Mouse (Mus musculus) thymus, postnatal 14 days (tissue): Measurements from ENCODE around the gene Rpl22.

Experiments
- DNase-seq: peaks from one replicate; pipeline ENCODE4 v3.0.0; 2021

Rpl22 gene

DNA sequence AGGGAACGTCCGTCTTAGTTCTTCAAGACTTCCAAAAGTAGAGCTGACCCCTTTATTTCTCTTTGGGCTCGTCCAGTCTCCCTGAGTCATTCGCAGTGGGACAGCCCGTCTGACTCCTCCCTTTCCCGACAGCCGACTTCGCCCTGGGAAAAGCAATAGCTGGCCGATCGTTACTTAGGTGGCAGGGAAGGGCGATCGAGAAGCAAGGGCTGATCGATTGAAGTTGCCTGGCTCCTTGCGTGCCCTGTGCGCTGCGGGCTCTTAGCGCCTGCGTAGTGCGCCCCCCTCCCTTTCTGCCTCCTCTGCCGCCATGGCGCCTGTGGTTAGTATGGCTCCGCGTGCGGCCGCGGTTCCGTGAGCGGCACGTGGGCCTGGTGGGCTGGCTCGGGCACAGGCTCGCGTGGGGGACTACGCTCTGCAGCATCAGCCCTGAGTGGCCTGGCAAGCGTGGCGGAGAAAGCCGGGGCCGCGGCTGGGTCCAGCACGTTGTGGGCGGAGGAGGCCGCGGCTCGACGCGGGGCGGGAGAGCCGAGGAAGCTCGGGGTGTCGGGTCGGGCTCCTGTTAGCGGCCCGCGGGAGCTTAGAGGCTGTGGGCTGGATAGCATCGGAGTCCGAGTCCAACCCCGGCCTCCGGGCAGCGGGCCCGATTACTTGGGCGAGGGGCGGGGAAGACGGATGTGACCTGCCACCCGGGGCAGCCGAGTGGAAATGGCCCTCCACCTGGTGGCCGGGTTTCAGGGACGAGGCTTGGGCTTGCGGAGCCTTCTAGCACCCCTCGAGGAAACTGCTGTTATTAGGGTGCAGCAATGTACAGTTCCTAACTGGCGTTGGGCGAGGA is at the start of gene Rpl22:
Gene Rpl22, plus strand, starts transcription at position 169 of the 838 bp plus-strand sequence.
- peak; percentile 93 for DNase-seq

- no peak for DNase-seq
Observed at GRCm38 (mm10) chr4:152276389-152277347, 48.9 kb upstream of the Rpl22 start.

GRCm38 (mm10) chr4:152277916-152278315 is 47.6 kb upstream of the Rpl22 start:
- DNase-seq: no peak

GRCm38 (mm10) chr4:152278986-152279385 is 46.6 kb upstream of the Rpl22 start:
- no peak for DNase-seq

GRCm38 (mm10) chr4:152281601-152282000 is 43.9 kb upstream of the Rpl22 start:
- no peak for DNase-seq

DNA sequence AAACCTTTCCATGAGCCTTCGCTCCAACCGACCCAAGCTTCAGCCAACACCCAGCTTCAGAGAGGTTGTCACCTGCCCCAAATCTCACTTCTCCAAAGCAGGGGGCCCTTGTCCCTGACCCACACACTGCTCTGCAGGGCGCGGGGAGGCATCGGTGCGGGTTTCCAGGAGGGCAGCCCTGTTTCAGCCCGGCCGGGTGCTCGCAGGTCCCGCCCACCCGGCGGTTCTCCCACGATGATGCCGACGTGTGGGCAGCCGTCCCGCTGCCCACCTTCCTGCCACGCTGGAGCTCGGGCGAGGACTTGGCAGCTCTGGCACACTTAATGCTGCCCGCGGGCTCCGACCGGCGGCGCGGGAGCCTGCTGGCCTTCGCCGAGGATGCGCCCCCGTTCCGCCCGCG is 42.8 kb upstream of the Rpl22 start:
- no peak for DNase-seq

GRCm38 (mm10) chr4:152283186-152283950 is 42.2 kb upstream of the Rpl22 start:
- DNase-seq: peak; percentile 89

- DNase-seq: peak; percentile 44
Observed at GRCm38 (mm10) chr4:152285505-152285904, 40.0 kb upstream of the Rpl22 start.

DNA sequence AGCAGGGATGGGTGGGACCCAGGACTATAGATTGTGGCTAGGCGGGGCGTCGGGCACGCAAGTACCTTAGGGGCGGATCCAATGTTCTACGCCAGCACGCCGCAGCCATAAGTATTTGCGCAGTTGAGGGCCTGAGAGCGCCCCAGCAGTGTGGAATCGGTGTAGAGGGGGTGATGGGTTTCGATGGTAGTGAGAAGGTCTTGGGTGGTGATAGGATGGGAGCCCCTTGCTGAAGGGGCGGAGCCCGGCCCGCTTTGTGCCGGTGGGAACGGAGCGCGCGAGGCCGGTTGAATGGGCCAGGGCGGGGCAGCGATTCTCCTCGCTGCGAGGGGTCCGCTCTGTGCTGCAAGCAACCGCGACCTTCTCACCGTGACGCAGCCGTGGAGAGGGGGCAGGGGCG is 39.4 kb upstream of the Rpl22 start:
- peak; percentile 13 for DNase-seq

DNA sequence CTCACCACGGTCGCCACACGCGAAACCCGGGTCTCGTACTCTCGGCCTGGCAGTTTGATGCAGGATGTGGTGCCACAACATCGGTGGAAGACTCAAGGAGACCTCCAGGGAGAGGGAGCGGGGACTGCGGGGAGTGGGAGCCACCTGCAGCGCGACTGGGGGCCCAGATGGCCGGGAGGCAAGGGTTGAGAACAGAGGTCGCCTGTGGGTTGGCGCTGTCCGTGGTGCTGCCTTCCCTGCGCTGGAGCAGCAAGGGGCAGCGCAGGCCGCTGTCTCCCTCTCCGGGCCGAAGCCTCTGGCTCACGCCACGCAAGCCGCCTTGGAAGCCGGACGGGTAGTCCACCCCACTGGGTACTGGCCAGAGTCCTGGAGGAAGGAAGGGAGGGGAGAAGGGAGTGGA is 38.7 kb upstream of the Rpl22 start:
- peak; percentile 80 for DNase-seq

DNA sequence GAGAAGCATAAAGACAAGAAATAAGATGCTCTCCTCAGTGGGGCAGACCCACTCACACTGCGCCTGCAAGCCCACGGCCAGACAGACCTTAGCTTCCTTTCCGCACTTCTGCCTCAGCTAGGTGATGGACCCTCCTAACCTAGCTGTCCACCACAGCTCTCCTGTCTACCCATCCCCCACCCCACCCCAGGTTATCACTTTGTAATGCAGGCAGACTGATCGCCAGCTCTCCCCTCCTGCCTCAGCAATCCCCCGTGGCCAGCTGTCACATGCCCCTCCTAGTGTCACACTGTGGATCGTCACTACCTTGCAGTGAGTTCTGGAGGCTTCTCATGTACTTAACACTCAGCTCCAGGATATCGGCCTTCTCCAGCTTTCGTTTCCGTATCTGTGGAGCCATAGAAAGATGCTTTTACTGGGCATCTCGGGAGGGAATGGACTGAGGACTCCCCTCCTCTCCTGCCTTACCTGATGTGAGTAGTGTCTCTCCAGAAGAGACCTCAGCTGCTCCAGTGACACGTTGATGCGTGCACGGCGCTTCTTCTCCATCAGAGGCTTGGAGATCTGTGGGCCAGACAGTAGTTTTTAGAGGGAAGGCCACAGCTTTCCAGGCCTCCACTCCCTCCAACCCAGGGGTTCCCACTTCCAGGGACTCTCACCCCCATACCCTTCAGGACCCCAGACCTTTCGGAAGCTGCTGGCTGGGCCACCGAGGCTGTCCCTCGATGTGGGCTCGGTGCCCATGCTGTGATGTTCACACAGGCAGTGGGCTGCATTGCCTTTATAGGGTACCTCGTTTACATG is 38.0 kb upstream of the Rpl22 start:
- no peak for DNase-seq

DNA sequence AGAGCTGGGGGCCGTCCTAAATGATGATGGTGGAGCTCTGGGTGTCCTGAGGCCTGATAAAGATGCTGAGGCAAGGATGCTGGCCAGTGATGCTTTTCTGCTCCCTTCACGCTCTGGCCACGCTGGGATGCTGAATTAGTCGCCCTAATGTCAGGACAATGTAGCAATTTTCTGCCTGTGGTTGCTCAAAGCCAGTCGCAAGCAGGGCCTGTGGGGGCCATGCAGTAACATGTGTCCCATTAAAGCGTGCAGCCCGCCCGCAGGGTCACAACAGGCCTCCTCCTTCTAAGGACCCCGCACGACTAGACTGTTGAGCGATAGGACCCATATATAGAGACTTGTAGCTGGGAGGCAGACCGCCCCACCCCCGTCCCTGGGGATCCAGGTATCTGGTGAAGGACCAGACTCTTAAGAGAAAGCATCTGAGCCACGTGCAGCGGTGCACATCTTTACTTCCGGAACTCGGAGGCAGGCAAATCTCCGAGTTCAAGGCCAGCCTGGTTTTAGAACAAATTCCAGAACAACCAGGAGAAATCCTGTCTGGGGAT is 37.1 kb upstream of the Rpl22 start:
- no peak for DNase-seq

GRCm38 (mm10) chr4:152290385-152290784 is 35.2 kb upstream of the Rpl22 start:
- no peak for DNase-seq

- DNase-seq: no peak
Observed at GRCm38 (mm10) chr4:152290991-152291390, 34.6 kb upstream of the Rpl22 start.

DNA sequence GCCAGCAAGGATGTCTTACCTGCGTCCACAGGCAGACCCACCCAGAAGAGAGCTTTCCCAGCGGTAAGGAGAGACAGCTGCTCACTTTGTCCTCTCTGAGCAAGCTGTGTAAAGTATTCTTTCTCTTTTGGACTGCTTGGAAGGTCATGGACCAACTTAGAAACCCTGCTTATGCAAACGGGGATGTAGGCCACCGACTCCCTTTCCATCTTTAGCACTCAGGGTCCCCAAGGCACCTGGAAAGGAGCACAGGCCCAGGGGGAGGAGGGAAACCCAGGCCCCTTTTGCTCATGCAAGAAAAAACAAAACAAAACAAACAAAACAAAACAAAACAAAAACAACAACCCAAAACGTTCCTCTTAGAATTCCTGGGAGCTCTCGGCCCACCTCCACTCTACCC is 34.0 kb upstream of the Rpl22 start, which contains the start of gene Hes3:
Gene Hes3, minus strand, starts transcription at position 101 of the 400 bp plus-strand sequence.
- DNase-seq: no peak

DNA sequence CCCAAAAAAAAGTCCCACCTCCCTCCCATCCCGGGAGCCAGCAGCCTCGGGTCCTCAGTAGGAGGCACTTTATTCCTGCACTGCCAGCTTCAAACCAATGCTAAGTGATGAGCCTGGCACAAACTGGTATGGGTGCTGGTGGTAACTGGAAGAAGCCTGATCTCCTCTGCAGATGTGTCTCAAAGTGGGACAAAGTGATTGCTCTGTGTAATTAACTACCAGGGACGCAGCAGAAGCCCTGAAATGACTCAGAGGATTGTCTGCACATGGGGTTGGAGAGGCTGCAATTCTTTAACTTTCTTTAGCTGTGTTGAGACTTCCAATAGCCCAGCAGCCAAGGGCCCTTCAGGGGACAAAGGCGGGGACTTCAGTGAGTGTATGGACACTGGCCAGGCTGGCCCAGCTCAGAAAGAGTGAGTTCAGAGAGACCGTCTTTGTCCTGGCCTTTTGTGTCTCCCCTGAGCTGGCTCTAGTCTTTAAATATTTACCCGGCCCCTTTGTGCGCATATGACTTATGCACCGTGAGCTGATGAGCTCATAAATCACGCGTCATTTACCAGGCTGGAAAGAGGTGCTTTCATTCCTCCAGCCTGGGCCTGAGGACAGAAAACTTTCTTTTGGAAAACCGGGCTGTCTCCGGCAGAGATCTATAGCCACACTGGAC is 33.3 kb upstream of the Rpl22 start:
- DNase-seq: no peak

- DNase-seq: peak; percentile 19
Observed at GRCm38 (mm10) chr4:152294188-152294929, 31.2 kb upstream of the Rpl22 start.

GRCm38 (mm10) chr4:152295916-152296315 is 29.6 kb upstream of the Rpl22 start:
- DNase-seq: peak; percentile 61

- DNase-seq: no peak
Observed at GRCm38 (mm10) chr4:152296371-152296770, 29.2 kb upstream of the Rpl22 start.
